Mouse (Mus musculus) MEL (cell line): ENCODE data around the gene Gda.
A peak's percentile ranks its signal among the peaks of the same experiment; 100 is the strongest.

ENCODE experiments used
- CHD2 ChIP-seq: IDR thresholded peaks from 2 replicates; pipeline ENCODE4 v1.6.1; 2011; ENCODE audit warnings: low read length, improper control_type of control experiment
- CTCF ChIP-seq, 3 experiments: IDR thresholded peaks in 2 of 3; conservative IDR thresholded peaks in 1 of 3; 2 replicates each; pipeline ENCODE4 v1.5.1; 2011 to 2012; ENCODE audit warnings: low read length in 3 of 3, low read depth in 2 of 3, mild to moderate bottlenecking in 2 of 3, improper control_type of control experiment in 1 of 3, inconsistent platforms in 1 of 3, mixed read lengths in 1 of 3, moderate library complexity in 1 of 3; ENCODE audit not compliant: control insufficient read depth in 1 of 3, insufficient read depth in 1 of 3, poor library complexity in 1 of 3, severe bottlenecking in 1 of 3
- EP300 ChIP-seq, 2 experiments: IDR thresholded peaks; 2 replicates each; pipeline ENCODE4 v1.6.1; 2011; ENCODE audit warnings: improper control_type of control experiment in 2 of 2, low read length in 2 of 2, low read depth in 1 of 2, mild to moderate bottlenecking in 1 of 2
- GABPA ChIP-seq: IDR thresholded peaks from 2 replicates; pipeline ENCODE4 v1.6.1; 2012; ENCODE audit warnings: low read depth, mild to moderate bottlenecking, inconsistent platforms, low read length, improper control_type of control experiment, moderate library complexity
- GATA1 ChIP-seq: IDR thresholded peaks from 2 replicates; pipeline ENCODE4 v1.6.1; 2011; ENCODE audit warnings: low read depth, low read length, improper control_type of control experiment
- HCFC1 ChIP-seq: IDR thresholded peaks from 2 replicates; pipeline ENCODE4 v1.6.1; 2012; ENCODE audit warnings: low read depth, mild to moderate bottlenecking, inconsistent platforms, low read length, improper control_type of control experiment, moderate library complexity
- MAFK ChIP-seq: IDR thresholded peaks from 2 replicates; pipeline ENCODE4 v1.6.1; 2011; ENCODE audit warnings: low read depth, mild to moderate bottlenecking, low read length, improper control_type of control experiment, borderline replicate concordance
- MAX ChIP-seq: IDR thresholded peaks from 2 replicates; pipeline ENCODE4 v1.6.1; 2011; ENCODE audit warnings: low read length, improper control_type of control experiment
- MEF2A ChIP-seq: IDR thresholded peaks from 2 replicates; pipeline ENCODE4 v1.6.1; 2014; ENCODE audit warnings: low read depth, mild to moderate bottlenecking, inconsistent platforms, low read length, improper control_type of control experiment; ENCODE audit not compliant: poor library complexity, insufficient replicate concordance, severe bottlenecking; ENCODE audit errors: extremely low read depth
- MYC ChIP-seq: IDR thresholded peaks from 2 replicates; pipeline ENCODE4 v1.6.1; 2011; ENCODE audit warnings: low read depth, mild to moderate bottlenecking, low read length, improper control_type of control experiment, moderate library complexity
- POLR2AphosphoS2 ChIP-seq: IDR thresholded peaks from 2 replicates; pipeline ENCODE4 v1.6.1; 2011; ENCODE audit warnings: low read length, improper control_type of control experiment
- UBTF ChIP-seq: IDR thresholded peaks from 2 replicates; pipeline ENCODE4 v1.6.1; 2012; ENCODE audit warnings: low read depth, mild to moderate bottlenecking, inconsistent platforms, low read length, improper control_type of control experiment, moderate library complexity, borderline replicate concordance; ENCODE audit not compliant: insufficient read depth
- ZKSCAN1 ChIP-seq: IDR thresholded peaks from 2 replicates; pipeline ENCODE4 v1.6.1; 2012; ENCODE audit warnings: low read depth, mild to moderate bottlenecking, inconsistent platforms, low read length, improper control_type of control experiment, moderate library complexity

DNA sequence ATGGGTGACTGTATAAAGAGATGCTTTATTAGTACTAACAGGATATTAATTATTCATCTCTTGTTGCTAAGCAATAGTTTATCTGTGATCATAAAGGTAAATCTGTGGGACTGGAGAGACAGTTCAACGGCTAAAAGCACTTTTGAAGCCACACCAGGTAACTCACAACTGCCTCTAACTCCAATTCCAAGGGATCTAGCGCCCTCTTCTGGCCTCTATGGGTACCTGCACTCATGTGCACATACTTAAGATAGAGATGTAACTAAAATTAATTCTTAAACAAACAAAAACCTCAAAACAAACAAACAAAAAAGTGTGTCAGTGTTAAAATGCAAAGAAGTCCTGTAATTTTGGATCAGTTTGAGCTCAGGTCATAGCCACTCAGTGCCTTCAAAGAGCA lies 101.9 kb downstream of the Gda start:
- TF ChIP-seq EP300 (IDR thresholded peaks at IDR 0.05; ENCODE audit: low read depth in 1 of 2, low read length in 2 of 2) (no peak), CHD2 (no peak), GATA1 (no peak), MAFK (no peak), HCFC1 (no peak), UBTF (no peak), CTCF (IDR thresholded peaks at IDR 0.05 in 2 of 3, conservative IDR thresholded peaks at IDR 0.05 in 1 of 3; ENCODE audit: control insufficient read depth in 1 of 3, insufficient read depth in 1 of 3, low read depth in 2 of 3, low read length in 3 of 3, poor library complexity in 1 of 3, severe bottlenecking in 1 of 3) (peak; percentile 55 to 64 (median 56)), GABPA (no peak), ZKSCAN1 (no peak), MAX (no peak), POLR2AphosphoS2 (no peak), MYC (no peak), MEF2A (no peak)
